Mouse (Mus musculus) T-helper 17 cell (primary cell): Measurements from ENCODE around the gene Ctdspl.

Experiments
- in situ Hi-C, 2 experiments: fragments of 300-600 bp; cut with MboI, MseI; formaldehyde crosslinking; loops; 1 replicate in 1 of 2; 2 replicates in 1 of 2; pipeline ENCODE4 v1.15.1; 2025; ENCODE audit warnings: high pct_unique_total_duplicates in 2 of 2

Gene Ctdspl

GRCm38 (mm10) chr9:119091581-119092310 is 165.5 kb downstream of the Ctdspl start:
- in situ Hi-C loops, result no loop called here

- in situ Hi-C loops, result no loop called here
Measured at GRCm38 (mm10) chr9:119092473-119093418, 166.5 kb downstream of the Ctdspl start.
